In genomic region chr13:55995255-55995654, GRCm38 (mm10) we compare ENCODE assay signal across 17 mouse cellular contexts.
DNase-seq lines count a peak whose midpoint lies in the region; ATAC-seq and TF ChIP-seq lines count a peak whose summit lies in the region.
"Had no signal": no experiment of that assay in that cellular context is flagged by ENCODE, and none has a peak within 500 bp of the region (broad histone marks: within the 10 kb centered on the region; RNA-seq: fewer than 3 reads in every experiment).

No protein-coding gene starts in this region.

- no peak for TF ChIP-seq POLR2A in lung, adult 2 months (IDR thresholded peaks at IDR 0.05; ENCODE audit: borderline replicate concordance, extremely low read depth, low read depth, low read length)

- H3K4me1 ChIP-seq in forebrain, embryonic 15.5 days = peaks cover 22% of the 10 kb centered on the region
- H3K4me1 ChIP-seq in forebrain, embryonic 10.5 days = peaks cover 8% of the 10 kb centered on the region
- H3K4me1 ChIP-seq in lung, adult 2 months (ENCODE audit: control insufficient read depth, insufficient read depth, low read length) = no peaks in the 10 kb centered on the region
- H3K4me1 ChIP-seq: heart, embryonic 12.5 days; hindbrain, embryonic 10.5 days had no signal

- no peak for TF ChIP-seq CTCF in lung, adult 2 months (IDR thresholded peaks at IDR 0.05; ENCODE audit: insufficient read depth, low read length)

- H3K4me2 ChIP-seq in forebrain, embryonic 15.5 days (replicated peaks) = no peak overlapping the region
- H3K4me2 ChIP-seq: heart, embryonic 12.5 days; hindbrain, embryonic 14.5 days had no signal

- peak overlapping the region; percentile 61 for H3K27ac ChIP-seq in forebrain, embryonic 15.5 days (replicated peaks)
- H3K27ac ChIP-seq in forebrain, embryonic 10.5 days = no peak overlapping the region
- H3K27ac ChIP-seq: embryonic facial prominence, embryonic 10.5 days; hindbrain, embryonic 10.5 days; hindbrain, embryonic 14.5 days had no signal

- DNase-seq in cerebellum, postnatal 10 days = peak; percentile 42 to 56
- DNase-seq in cerebellum, adult 11 months = no peak
- no peak for DNase-seq in forebrain, embryonic 10.5 days (ENCODE audit: extremely low spot score, low spot score)
- DNase-seq in brain, adult 2 months (ENCODE audit: low read depth, low spot score) = peak; percentile 16
- peak; percentile 48 to 88 for DNase-seq in layer of hippocampus, postnatal 14 days (ENCODE audit: low spot score in 2 of 2)
- no peak for DNase-seq in lung, adult 2 months
- DNase-seq: adrenal gland, postnatal 10 days; cerebellum, adult 2 months; cerebellum, postnatal 36 days; gastrocnemius, postnatal 25 days; kidney, adult 11 months; kidney, adult 9 months had no signal

- H3K9me3 ChIP-seq in forebrain, embryonic 15.5 days = no peaks in the 10 kb centered on the region
- no peaks in the 10 kb centered on the region for H3K9me3 ChIP-seq in forebrain, embryonic 10.5 days
- H3K9me3 ChIP-seq: embryonic facial prominence, embryonic 10.5 days; heart, embryonic 12.5 days; hindbrain, embryonic 10.5 days had no signal

- no peak overlapping the region for H3K4me3 ChIP-seq in forebrain, embryonic 15.5 days
- no peak overlapping the region for H3K4me3 ChIP-seq in forebrain, embryonic 10.5 days
- no peak overlapping the region for H3K4me3 ChIP-seq in lung, adult 2 months (replicated peaks; ENCODE audit: extremely low read depth, low read depth, low read length)
- H3K4me3 ChIP-seq: embryonic facial prominence, embryonic 10.5 days; heart, embryonic 12.5 days; hindbrain, embryonic 10.5 days had no signal

- no peak for ATAC-seq in forebrain, embryonic 15.5 days (replicated peaks)

- H3K9ac ChIP-seq in forebrain, embryonic 15.5 days (replicated peaks) = no peak overlapping the region
- H3K9ac ChIP-seq: heart, embryonic 12.5 days; hindbrain, embryonic 14.5 days had no signal

- H3K36me3 ChIP-seq in forebrain, embryonic 15.5 days = no peaks in the 10 kb centered on the region
- no peaks in the 10 kb centered on the region for H3K36me3 ChIP-seq in forebrain, embryonic 10.5 days (replicated peaks)
- H3K36me3 ChIP-seq: embryonic facial prominence, embryonic 10.5 days; heart, embryonic 12.5 days; hindbrain, embryonic 10.5 days had no signal

- no peaks in the 10 kb centered on the region for H3K27me3 ChIP-seq in forebrain, embryonic 15.5 days
- no peaks in the 10 kb centered on the region for H3K27me3 ChIP-seq in forebrain, embryonic 10.5 days (ENCODE audit: poor library complexity, severe bottlenecking)

- 55% methylated on average over 4 of the region's 4 CpGs for WGBS in forebrain, embryonic 15.5 days
- WGBS in forebrain, embryonic 10.5 days = 88% methylated on average over 4 of the region's 4 CpGs
- 71% methylated on average over 4 of the region's 4 CpGs for WGBS in lung, adult 2 months

Comparison
In these comparisons a context has a peak if more than half of its experiments do, and no peak if none do; other contexts are left out.
1. DNase-seq: peak in cerebellum, postnatal 10 days (2 of 2), brain, adult 2 months (single experiment) and layer of hippocampus, postnatal 14 days (2 of 2); none in cerebellum, adult 11 months (single experiment), forebrain, embryonic 10.5 days (single experiment) and lung, adult 2 months (single experiment).